Mouse (Mus musculus) CD4-positive naive resting alpha-beta T cell, adult 57 days (primary cell): ENCODE results near the gene Kcnd1. TPM values are rescaled to one million over a fixed set of nuclear protein-coding genes. Genes with fewer than 3 reads are reported as not detected.

Source experiments
- total RNA-seq: library from RNA; stranded (reverse); gene quantifications from one replicate; pipeline ENCODE4 v1.2.4, GENCODE M21; 2023

Gene Kcnd1
- total RNA-seq: 1.2 TPM

GRCm38 (mm10) chrX:7821865-7822779 is at the start of gene Kcnd1:
Gene Kcnd1 (plus strand): TSS chrX:7822289.

GRCm38 (mm10) chrX:7789542-7790136 is 32.5 kb upstream of the Kcnd1 start, which contains the start of gene Gripap1:
Gene Gripap1 (plus strand): TSS chrX:7789765.

GRCm38 (mm10) chrX:7841163-7842162 is 19.4 kb downstream of the Kcnd1 start, which contains the start of gene Otud5:
Gene Otud5 (plus strand): TSS chrX:7841364.

GRCm38 (mm10) chrX:7878007-7878419 is 55.9 kb downstream of the Kcnd1 start, which contains the start of gene Pim2:
Gene Pim2 (plus strand): TSS chrX:7878262.

GRCm38 (mm10) chrX:7883841-7884567 is 61.9 kb downstream of the Kcnd1 start, which contains the start of gene Slc35a2:
Gene Slc35a2 (plus strand): TSS chrX:7884028.

Other genes with a start within 250 kb of the Kcnd1 start
- gene Foxp3, start 248.6 kb upstream of the Kcnd1 start, total RNA-seq: 8.7 TPM
- gene Ppp1r3f, start 248.0 kb upstream of the Kcnd1 start, total RNA-seq: 20.0 TPM
- gene Ccdc22, start 216.8 kb upstream of the Kcnd1 start, total RNA-seq: 29.4 TPM
- gene Cacna1f, start 215.2 kb upstream of the Kcnd1 start, total RNA-seq: not detected
- 1.5 TPM for gene Syp, start 183.8 kb upstream of the Kcnd1 start, total RNA-seq
- 30.8 TPM for gene Prickle3, start 165.0 kb upstream of the Kcnd1 start, total RNA-seq
- 34.6 TPM for gene Plp2, start 150.9 kb upstream of the Kcnd1 start, total RNA-seq
- not detected for gene Magix, start 141.0 kb upstream of the Kcnd1 start, total RNA-seq
- 47.3 TPM for gene Gpkow, start 125.2 kb upstream of the Kcnd1 start, total RNA-seq
- 105 TPM for gene Wdr45, start 108.0 kb upstream of the Kcnd1 start, total RNA-seq
- gene Gm45208, start 100.0 kb upstream of the Kcnd1 start, total RNA-seq: not detected
- gene Praf2, start 93.8 kb upstream of the Kcnd1 start, total RNA-seq: 16.9 TPM
- gene Ccdc120, start 71.4 kb upstream of the Kcnd1 start, total RNA-seq: not detected
- gene Tfe3, start 59.7 kb upstream of the Kcnd1 start, total RNA-seq: 22.6 TPM
- 150 TPM for gene Gripap1, start 32.5 kb upstream of the Kcnd1 start, total RNA-seq
- 205 TPM for gene Otud5, start 19.1 kb downstream of the Kcnd1 start, total RNA-seq
- 56.9 TPM for gene Pim2, start 56.0 kb downstream of the Kcnd1 start, total RNA-seq
- gene Slc35a2, start 61.7 kb downstream of the Kcnd1 start, total RNA-seq: 24.8 TPM
- 83.4 TPM for gene Pqbp1, start 77.0 kb downstream of the Kcnd1 start, total RNA-seq
- 37.8 TPM for gene Timm17b, start 77.1 kb downstream of the Kcnd1 start, total RNA-seq
- gene Gm10491, start 85.5 kb downstream of the Kcnd1 start, total RNA-seq: not detected
- gene Gm10490, start 87.3 kb downstream of the Kcnd1 start, total RNA-seq: not detected
- gene Pcsk1n, start 97.5 kb downstream of the Kcnd1 start, total RNA-seq: not detected
- gene Eras, start 106.3 kb downstream of the Kcnd1 start, total RNA-seq: not detected
- 17.9 TPM for gene Hdac6, start 125.6 kb downstream of the Kcnd1 start, total RNA-seq
- gene Gata1, start 155.8 kb downstream of the Kcnd1 start, total RNA-seq: 3.3 TPM
- gene Glod5, start 196.2 kb downstream of the Kcnd1 start, total RNA-seq: not detected